Mouse (Mus musculus) C2C12 (cell line): ENCODE results near the gene Elk3. TPM values are rescaled to one million over a fixed set of nuclear protein-coding genes. Genes with fewer than 3 reads are reported as not detected.
A peak's percentile ranks its signal among the peaks of the same experiment; 100 is the strongest.
"Not testable (repeated sequence)": the region's sequence is repeated elsewhere in the genome, so short reads cannot be mapped to it uniquely, and the experiment has no call there.

Source experiments
- H3K27me3 ChIP-seq: one replicate; pipeline ENCODE4 v1.6.1; 2011; ENCODE audit not compliant: control insufficient read depth, insufficient read depth, insufficient read length
- H3K36me3 ChIP-seq: one replicate; pipeline ENCODE4 v1.6.1; 2011; ENCODE audit not compliant: control insufficient read depth, insufficient read depth
- H3K4me3 ChIP-seq: one replicate; pipeline ENCODE4 v1.5.1; 2011; ENCODE audit warnings: mild to moderate bottlenecking, control low read depth; ENCODE audit not compliant: poor library complexity, insufficient read depth, severe bottlenecking
- H3K79me2 ChIP-seq: one replicate; pipeline ENCODE4 v1.6.1; 2011; ENCODE audit not compliant: control insufficient read depth, insufficient read depth
- H3K79me3 ChIP-seq: one replicate; pipeline ENCODE4 v1.6.1; 2011; ENCODE audit warnings: low read depth, control low read depth
- H3ac ChIP-seq: one replicate; pipeline ENCODE3; 2011; ENCODE audit warnings: low read depth; ENCODE audit not compliant: control insufficient read depth, insufficient read length
- CEBPB ChIP-seq: IDR thresholded peaks from one replicate; pipeline ENCODE4 v1.6.1; 2011; ENCODE audit warnings: low read depth, mild to moderate bottlenecking, control low read depth, moderate library complexity
- CTCF ChIP-seq: IDR thresholded peaks from one replicate; pipeline ENCODE4 v1.5.1; 2011; ENCODE audit not compliant: control insufficient read depth, insufficient read depth, insufficient read length
- FOSL1 ChIP-seq: IDR thresholded peaks from one replicate; pipeline ENCODE4 v1.8.0; 2011; ENCODE audit warnings: mild to moderate bottlenecking, low read length; ENCODE audit not compliant: poor library complexity, insufficient read depth, severe bottlenecking
- MAX ChIP-seq: IDR thresholded peaks from one replicate; pipeline ENCODE4 v1.6.1; 2011; ENCODE audit warnings: mild to moderate bottlenecking, control low read depth
- MYOD1 ChIP-seq: IDR thresholded peaks from one replicate; pipeline ENCODE4 v1.6.1; 2011; ENCODE audit warnings: low read depth; ENCODE audit not compliant: control insufficient read depth, insufficient read length
- MYOG ChIP-seq: IDR thresholded peaks from one replicate; pipeline ENCODE4 v1.6.1; 2011; ENCODE audit not compliant: control insufficient read depth, insufficient read length; ENCODE audit errors: extremely low read depth
- USF1 ChIP-seq: IDR thresholded peaks from one replicate; pipeline ENCODE4 v1.6.1; 2011; ENCODE audit warnings: low read depth, mild to moderate bottlenecking, control low read depth, moderate library complexity
- long read RNA-seq, 2 experiments: library from polyadenylated mRNA; unstranded; transcript quantifications; one replicate each; pipeline ENCODE4 v2.0.0; 2019 to 2020
- polyA plus RNA-seq: library from polyadenylated mRNA; unstranded; fragments of >200 nt; fragmentation: generic; extraction: Trizol; gene quantifications from one replicate; pipeline ENCODE4 v1.2.1, GENCODE M21; 2012; ENCODE audit warnings: missing spikeins

The Elk3 gene
- 56.1 TPM for polyA plus RNA-seq
- long read RNA-seq, experiment 1, full-length matches to known transcripts, result 19 of 27 reads
- long read RNA-seq, experiment 1, partial matches to known transcripts, result 7 of 27 reads
- long read RNA-seq, experiment 1, other reads (novel, unspliced or antisense), result 1 of 27 reads
- long read RNA-seq, experiment 2, full-length matches to known transcripts, result 149 of 171 reads
- long read RNA-seq, experiment 2, partial matches to known transcripts, result 10 of 171 reads
- long read RNA-seq, experiment 2, other reads (novel, unspliced or antisense), result 12 of 171 reads

- peaks cover 10% of the 10 kb centered on the region for H3K36me3 ChIP-seq
- peak within 1 kb of the TSS; percentile 100 for H3ac ChIP-seq
- peak within 1 kb of the TSS; percentile 92 for H3K4me3 ChIP-seq
- TF ChIP-seq FOSL1 (no peak), CTCF (no peak), MYOD1 (no peak)
- H3K79me3 ChIP-seq, result peaks cover 31% of the 10 kb centered on the region
- no peaks in the 10 kb centered on the region for H3K27me3 ChIP-seq
- peaks cover 43% of the 10 kb centered on the region for H3K79me2 ChIP-seq
These were observed at the start of gene Elk3 for GRCm38 (mm10) chr10:93310721-93311411. TSS of gene Elk3 (minus strand) at chr10:93311135.

GRCm38 (mm10) chr10:93360623-93361022 is 49.7 kb upstream of the Elk3 start:
- Histone ChIP-seq H3K27me3 (no peaks in the 10 kb centered on the region), H3K36me3 (no peaks in the 10 kb centered on the region), H3K79me2 (no peaks in the 10 kb centered on the region), H3K4me3 (no peak overlapping the region), H3ac (no peak overlapping the region), H3K79me3 (no peaks in the 10 kb centered on the region)
- TF ChIP-seq FOSL1, result no peak
- TF ChIP-seq MYOG, result no peak
- TF ChIP-seq MAX, result no peak
- no peak for TF ChIP-seq CEBPB
- TF ChIP-seq USF1, result no peak
- TF ChIP-seq CTCF, result no peak
- TF ChIP-seq MYOD1, result no peak

- H3K79me3 ChIP-seq, H3K36me3 ChIP-seq, H3K79me2 ChIP-seq, H3ac ChIP-seq, H3K4me3 ChIP-seq, H3K27me3 ChIP-seq: not testable (repeated sequence)
These were observed 49.3 kb upstream of the Elk3 start for GRCm38 (mm10) chr10:93360190-93360589.

- H3K27me3 ChIP-seq, result no peaks in the 10 kb centered on the region
- no peaks in the 10 kb centered on the region for H3K36me3 ChIP-seq
- H3K79me2 ChIP-seq, result no peaks in the 10 kb centered on the region
- H3ac ChIP-seq, result no peak overlapping the region
- H3K4me3 ChIP-seq, result no peak overlapping the region
- no peak for TF ChIP-seq USF1
- TF ChIP-seq MYOG, result no peak
- TF ChIP-seq CEBPB, result no peak
- TF ChIP-seq CTCF, result no peak
- TF ChIP-seq FOSL1, result no peak
- no peak for TF ChIP-seq MYOD1
- no peak for TF ChIP-seq MAX
- no peaks in the 10 kb centered on the region for H3K79me3 ChIP-seq
These were observed 48.5 kb upstream of the Elk3 start for GRCm38 (mm10) chr10:93359339-93359863.

GRCm38 (mm10) chr10:93358878-93359277 is 47.9 kb upstream of the Elk3 start:
- Histone ChIP-seq H3K79me2 (no peaks in the 10 kb centered on the region), H3K27me3 (no peaks in the 10 kb centered on the region), H3ac (no peak overlapping the region), H3K79me3 (no peaks in the 10 kb centered on the region), H3K36me3 (no peaks in the 10 kb centered on the region), H3K4me3 (no peak overlapping the region)
- TF ChIP-seq MAX (no peak), CTCF (no peak), USF1 (no peak), MYOG (no peak), MYOD1 (no peak), FOSL1 (no peak), CEBPB (no peak)

GRCm38 (mm10) chr10:93357162-93357561 is 46.2 kb upstream of the Elk3 start:
- no peaks in the 10 kb centered on the region for H3K79me3 ChIP-seq
- no peaks in the 10 kb centered on the region for H3K79me2 ChIP-seq
- no peak overlapping the region for H3K4me3 ChIP-seq
- no peaks in the 10 kb centered on the region for H3K27me3 ChIP-seq
- no peaks in the 10 kb centered on the region for H3K36me3 ChIP-seq
- TF ChIP-seq CTCF, result no peak
- peak; percentile 40 for TF ChIP-seq FOSL1
- no peak for TF ChIP-seq MYOG
- peak; percentile 76 for TF ChIP-seq MYOD1
- TF ChIP-seq USF1, result no peak
- no peak for TF ChIP-seq CEBPB
- no peak for TF ChIP-seq MAX
- H3ac ChIP-seq, result no peak overlapping the region
